Mouse (Mus musculus) frontal cortex, adult (tissue): Measurements from ENCODE around the gene Olfr693.
"Not testable (repeated sequence)": the region's sequence is repeated elsewhere in the genome, so short reads cannot be mapped to it uniquely, and the experiment has no call there.

Experiments used
- ATAC-seq: cut with Nextera tagmentation; 2 replicates; pipeline ENCODE4 v1.9.2; 2017; ENCODE audit warnings: mild to moderate bottlenecking, moderate library complexity, mixed read lengths; ENCODE audit not compliant: low TSS enrichment

The Olfr693 gene

DNA sequence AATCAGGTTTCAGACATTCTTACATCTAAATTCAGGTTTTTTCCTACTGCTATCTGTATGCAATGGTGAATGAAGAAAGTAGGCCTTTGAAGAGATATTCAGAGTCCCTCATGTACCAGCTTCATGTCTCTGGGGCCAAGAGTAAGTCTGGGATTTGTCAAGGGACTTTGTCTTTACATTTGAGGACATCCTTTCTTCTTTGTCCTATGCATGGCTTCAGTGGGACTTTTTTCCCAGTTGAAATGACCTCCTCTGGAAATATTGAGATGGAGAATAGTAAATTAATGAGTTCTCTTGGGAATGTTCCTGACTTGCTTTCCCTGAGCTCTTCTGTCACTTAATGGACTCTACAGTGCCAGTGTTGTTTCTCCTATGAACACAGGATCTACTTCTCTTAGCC lies at the start of gene Olfr693:
Gene Olfr693, minus strand, starts transcription at position 101 of the 400 bp plus-strand sequence.
- no peak for ATAC-seq

DNA sequence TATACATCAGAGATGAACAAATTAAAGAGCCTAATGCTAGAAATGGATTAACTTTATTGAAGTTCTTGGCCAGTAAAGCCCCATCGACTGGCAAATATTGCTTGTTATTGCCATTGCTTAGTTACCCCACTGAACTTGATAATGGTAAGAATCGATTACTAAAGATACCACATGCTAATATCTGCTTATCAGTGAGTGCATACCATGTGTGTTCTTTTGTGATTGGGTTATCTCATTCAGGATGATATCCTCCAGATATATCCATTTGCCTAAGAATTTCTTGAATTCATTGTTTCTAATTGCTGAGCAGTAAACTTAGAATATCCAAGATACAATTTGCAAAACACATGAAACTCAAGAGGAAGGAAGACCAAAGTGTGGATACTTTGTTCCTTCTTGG lies 45.3 kb upstream of the Olfr693 start:
- not testable (repeated sequence) for ATAC-seq

DNA sequence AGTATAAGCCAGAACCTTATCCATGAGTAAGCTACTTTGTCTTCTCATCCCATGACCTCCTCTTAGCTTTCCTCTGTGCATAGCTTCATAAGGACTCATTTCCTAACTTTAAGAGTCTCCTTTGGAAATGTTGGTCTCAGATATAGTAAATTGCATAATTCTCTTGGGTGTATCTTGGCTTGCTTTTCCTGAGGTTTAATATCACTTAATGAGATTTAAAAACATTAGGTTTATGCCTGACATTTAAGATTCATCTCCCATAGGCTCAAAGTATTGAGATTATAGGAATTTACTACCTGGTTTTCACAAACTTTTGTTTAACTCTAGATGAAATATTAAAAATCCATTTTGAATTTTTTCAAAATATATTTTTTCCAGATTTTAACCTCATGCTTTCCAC lies 35.9 kb upstream of the Olfr693 start, which contains the start of gene Olfr695:
Gene Olfr695, minus strand, starts transcription at position 101 of the 400 bp plus-strand sequence.
- no peak for ATAC-seq

DNA sequence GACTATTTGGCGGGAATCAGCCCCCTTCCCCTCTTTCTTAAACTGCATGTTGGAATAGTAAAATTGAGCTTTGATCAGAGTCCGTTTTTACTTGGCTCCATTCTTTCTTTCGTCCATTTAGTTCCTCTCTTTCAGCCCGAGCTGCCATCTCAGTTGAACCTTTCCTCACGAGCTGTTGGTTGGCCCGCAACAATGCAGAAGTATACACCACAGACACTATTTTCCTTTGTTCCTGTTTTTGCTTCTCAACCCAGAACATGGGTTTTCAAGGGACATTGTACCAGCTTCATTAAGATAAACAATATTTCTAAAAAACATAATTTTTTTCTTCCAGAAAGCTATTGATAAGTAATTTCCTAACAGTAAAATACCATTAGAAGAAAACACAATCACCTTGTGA lies 31.1 kb upstream of the Olfr693 start:
- ATAC-seq, result no peak

DNA sequence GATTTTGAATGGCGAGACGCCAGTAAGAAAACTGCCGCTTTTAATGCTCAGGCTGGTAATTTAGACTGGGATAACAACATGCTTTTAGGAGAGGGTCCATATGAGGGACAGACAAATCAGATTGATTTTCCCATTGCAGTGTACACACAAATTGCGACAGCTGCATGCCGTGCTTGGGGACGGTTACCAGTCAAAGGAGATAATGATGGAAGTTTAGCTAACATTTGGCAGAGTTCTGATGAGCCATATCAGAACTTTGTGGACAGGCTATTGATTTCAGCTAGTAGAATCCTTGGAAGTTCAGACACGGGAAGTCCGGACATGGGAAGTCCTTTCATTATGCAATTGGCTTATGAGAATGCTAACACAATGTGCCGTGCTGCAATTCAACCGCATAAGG lies 27.3 kb upstream of the Olfr693 start:
- not testable (repeated sequence) for ATAC-seq

DNA sequence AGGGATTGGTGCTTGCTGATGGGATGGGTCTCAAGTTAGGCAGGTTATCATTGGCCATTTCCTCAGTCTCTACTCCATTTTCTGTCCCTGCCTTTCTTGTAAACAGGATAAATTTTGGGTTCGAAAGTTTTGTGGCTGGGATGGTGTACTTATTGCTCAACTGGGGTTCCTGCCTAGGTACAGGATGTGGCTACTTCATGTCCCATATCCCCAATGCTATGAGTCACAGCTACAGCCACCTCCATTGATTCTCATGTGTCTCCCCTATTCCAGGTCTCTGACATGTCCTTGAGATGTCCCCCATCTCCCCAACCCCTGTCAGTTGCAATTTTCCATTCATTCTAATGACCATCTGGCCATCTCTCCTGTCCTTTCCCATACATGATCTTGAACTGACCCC lies 16.5 kb upstream of the Olfr693 start:
- ATAC-seq, result no peak

DNA sequence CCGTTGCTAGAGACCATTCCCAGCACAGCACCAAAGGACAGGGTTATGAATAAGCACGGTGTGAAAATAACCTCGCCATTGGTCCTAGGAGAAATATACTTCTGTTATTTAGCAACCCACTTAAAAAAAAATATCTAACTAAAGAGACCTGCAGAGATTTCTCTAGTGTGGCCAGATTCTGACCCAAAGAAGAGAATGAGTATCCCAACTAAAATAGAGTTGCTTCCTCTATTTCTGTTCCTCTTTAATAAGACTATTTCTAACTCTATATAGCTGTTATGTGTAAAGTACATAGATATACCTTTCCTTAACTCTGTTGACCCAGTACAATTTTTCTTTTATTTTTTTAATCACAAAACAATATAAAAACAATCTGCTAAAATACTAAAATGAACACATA lies 12.6 kb upstream of the Olfr693 start:
- ATAC-seq, result no peak

DNA sequence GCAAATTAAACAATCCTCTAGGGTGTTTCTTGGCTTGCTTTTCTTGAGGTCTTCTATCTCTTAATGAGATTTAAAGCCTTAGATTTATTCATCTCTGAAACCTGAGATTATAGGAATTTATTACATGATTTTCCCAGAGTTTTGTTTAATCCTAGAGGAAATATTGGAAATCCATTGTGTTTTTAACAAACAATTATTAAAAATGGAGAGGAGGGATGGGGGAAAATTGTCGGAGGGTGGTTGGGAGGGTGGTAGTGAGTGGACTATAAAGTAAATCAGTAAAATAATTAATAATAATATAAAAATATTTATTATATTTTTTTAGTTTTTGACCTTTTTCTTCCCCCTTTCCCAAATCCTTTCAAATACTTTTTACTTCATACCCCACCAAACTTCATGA lies 11.3 kb upstream of the Olfr693 start, which contains the start of gene Olfr694:
Gene Olfr694, minus strand, starts transcription at position 101 of the 400 bp plus-strand sequence.
- no peak for ATAC-seq

DNA sequence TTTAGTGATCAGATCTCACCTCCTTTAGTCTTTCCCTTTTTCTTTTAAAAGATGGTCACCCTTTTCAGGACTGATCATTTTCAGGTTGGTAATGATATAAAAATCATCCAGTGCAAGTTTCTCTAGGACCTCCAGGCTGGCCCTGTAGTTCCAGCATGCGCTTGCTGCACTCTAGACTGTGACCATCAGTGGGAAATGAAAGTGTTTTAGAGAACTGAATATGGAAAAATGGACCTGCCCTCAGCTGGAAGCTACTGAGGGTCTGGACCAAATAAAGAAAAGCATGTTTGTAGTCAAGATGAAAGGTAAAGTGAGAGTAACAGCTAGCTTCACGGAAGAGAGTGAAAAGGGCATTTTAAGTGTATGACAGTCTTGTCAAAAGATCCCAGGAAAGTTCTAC lies 5.0 kb upstream of the Olfr693 start:
- ATAC-seq, result no peak

DNA sequence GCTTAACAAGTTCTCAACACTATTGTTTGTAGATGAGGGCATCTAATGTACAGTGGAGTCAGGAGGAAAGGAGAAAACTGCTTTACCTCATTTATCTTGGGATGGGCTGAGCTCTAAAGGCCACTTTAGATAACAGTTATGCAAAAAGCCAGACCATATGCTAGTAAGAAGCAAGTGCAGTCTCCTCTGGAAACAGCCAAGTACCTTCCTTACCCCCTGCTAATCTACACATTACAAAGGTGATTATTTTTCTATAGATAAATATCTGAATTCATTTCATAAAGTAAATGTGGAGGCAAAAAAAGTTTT lies 28.1 kb downstream of the Olfr693 start:
- ATAC-seq, result no peak

DNA sequence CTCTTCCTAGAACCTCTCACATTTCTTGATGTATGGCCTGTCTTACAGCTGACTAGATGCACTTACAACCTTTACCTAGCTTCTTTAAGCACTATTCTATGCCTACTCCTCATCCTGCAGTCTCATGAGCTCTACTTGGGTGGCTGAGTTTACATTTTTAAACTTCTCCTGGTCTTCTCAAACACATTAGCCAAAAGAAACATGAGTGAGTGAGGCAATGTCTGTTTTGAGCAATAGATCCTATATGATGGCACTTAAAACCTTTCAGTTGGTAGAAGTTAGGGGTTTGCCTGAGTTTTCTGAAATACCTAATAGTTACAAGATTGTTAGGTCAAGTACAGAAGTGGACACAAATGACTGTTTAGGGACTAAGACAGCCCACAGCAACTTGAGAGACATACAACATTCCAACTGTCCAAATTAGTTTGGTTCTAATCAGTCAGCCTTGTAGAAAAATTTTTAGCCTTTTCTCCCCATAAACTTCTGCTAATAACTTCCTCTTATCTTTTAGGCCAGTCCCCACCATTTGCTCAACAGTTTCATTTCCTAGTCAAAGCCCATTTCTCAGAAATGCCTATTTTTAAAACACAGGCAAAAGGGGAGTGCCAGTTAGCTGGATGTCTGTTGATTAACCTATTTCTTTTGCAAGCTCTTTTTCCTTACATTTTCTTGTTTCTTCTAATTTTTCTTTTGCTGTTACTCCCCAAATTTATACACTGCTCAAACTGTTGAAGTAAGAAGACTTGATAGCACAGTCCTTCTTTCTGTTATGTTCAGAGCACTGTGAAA lies 28.6 kb downstream of the Olfr693 start:
- ATAC-seq, result no peak

DNA sequence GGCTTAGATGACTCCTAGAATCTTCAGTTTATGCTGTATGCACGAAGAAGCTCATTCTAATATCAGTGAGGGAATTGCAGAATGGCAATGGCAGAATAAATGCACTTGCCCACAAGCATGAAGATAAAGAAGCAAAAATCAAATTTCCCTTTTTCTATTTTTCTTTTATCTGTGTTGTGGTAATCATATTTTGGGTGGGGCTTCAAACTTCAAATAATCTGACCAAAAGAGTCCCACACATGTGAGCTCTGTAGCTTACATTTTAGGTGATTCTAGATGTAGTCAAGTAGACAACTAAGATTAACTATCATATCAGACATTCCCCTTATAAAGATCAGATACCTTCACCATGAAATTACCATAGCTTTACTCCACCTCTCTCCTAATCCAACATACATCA lies 30.6 kb downstream of the Olfr693 start:
- ATAC-seq, result no peak

DNA sequence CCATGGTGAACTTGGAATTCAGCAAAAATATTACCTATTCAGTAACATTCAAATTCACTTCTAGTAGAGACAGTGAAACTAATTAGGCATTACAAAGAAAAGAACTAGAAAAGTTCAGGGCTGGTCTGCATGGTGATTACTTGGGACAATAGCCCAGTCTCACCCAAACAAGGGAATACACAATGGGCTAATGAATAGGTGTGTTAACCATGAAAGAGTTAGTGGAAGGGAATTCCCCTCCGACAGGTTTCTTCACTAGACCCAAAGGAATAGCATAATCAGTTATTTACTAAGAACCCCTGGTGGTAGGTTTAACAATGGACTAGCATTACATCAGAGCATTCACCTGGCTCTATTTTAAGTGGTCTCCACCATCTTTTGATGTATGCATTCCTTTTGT lies 35.1 kb downstream of the Olfr693 start:
- ATAC-seq, result no peak

DNA sequence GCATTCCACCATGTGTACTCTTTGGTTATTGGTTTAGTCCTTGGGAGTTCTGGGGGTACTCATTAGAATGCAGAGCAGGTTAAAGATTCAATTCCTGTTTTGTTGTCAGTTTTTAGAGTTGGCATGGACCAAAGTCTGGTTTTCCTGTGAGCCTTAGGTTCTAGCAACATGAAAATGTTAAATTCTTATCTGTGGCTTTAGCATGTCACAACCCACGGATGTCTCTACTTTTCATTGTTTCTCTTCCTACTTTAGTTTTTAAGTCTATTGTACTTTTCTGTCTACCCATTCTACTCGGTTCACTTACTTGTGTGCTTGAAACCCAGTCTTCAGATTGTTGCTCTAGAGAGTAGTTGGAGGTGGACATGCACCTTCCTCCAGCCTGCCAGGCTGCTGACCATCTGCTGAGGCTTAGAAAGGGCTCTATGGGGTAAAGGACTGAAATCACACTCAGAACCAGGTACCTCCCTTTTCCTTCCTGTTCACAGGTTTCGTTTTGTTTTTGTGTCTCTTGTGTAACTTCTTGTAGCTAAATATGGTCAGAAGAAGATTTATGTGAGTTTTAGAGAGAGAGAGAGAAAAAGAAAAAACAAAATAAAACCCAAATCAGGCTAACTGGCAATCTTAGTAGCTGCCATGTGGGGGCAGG lies 36.0 kb downstream of the Olfr693 start:
- no peak for ATAC-seq

DNA sequence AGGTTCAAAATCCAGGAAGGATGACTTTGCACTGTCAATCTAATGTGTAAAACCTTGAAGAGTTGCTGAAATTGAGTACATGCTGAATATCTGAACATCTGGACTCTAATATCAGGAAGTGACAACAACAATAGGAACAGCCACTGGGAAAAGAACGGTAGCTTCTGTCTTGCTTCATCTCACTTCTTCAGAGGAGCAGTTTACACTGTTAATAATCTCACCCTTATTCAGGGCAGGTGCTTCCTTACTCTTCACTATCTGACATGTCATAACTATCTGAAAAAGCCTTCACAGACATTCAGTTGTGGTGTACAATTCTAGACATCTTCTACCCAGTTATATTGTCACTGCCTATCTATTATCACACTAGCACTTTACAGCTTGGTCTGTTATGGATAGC lies 39.5 kb downstream of the Olfr693 start:
- ATAC-seq, result no peak

DNA sequence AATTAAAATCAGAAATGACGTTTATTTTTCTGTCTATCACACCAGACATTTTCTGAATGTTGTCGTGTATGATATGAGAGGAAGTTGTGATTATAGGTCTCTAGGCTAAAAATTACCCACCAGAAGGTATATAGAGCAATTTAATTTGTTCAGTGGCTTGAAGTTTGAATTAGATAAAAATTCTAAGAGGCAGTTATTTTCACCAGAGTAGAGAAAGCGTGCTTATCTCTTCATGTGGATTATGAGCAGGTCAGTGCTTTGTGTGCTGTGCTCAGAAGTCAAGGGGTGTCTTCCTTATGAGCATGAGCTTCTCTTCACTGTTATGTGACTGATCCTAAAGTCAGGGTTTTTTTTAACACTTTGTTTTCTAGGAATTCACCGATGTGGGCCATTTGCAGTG lies 44.8 kb downstream of the Olfr693 start:
- ATAC-seq, result no peak
